Mouse (Mus musculus): ENCODE measurements around the gene Sdha.

- TF ChIP-seq CTCF (IDR thresholded peaks at IDR 0.05; ENCODE audit: borderline replicate concordance, insufficient read depth, low read depth, low read length) (no peak), POLR2A (IDR thresholded peaks at IDR 0.05; ENCODE audit: borderline replicate concordance, insufficient read depth, low read length) (no peak)
Measured at GRCm38 (mm10) chr13:74381533-74382276, 31.6 kb upstream of the Sdha start.

Measured in cerebellum, adult 2 months (tissue).